In the genomic region with DNA sequence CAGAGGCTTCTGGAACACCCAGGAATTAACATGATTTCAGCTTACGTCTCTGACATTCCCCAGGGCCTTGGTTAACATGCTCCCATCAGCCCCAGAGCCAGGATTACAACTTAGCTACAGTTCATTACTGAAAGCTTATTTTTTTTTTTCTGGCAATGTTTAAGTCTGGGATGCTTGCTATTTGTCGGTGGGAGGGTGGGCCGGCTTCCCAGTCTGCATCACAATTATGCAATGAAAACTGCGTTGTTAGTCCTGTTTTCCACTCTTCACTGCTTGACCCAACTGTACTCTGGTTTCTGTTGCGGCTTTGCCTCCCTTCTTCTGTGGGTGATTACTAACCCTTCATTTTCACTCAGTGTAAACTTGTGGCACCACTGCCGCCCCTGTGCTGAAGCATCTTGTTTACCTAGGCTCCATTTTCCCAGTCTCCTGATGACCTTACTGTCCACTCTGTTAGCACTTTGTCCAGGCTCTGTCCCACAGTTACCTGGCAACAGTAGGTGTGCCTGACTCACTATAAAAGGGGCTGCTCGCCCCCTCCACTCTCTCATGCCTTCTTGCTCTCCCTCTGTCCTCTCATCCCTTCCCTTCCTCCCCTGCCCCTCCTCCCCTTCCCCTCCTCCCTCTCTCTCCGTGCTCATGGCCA, we compare ENCODE assay signal across 12 mouse cellular contexts. TPM values are rescaled to one million over a fixed set of nuclear protein-coding genes. Genes with fewer than 3 reads are reported as not detected.
DNase-seq lines count a peak whose midpoint lies in the region; ATAC-seq and TF ChIP-seq lines count a peak whose summit lies in the region.
"Had no signal": no experiment of that assay in that cellular context is flagged by ENCODE, and none has a peak within 500 bp of the region (broad histone marks: within the 10 kb centered on the region; RNA-seq: fewer than 3 reads in every experiment).

No protein-coding gene starts in this region.

- no peak for DNase-seq in hindbrain, embryonic 10.5 days (ENCODE audit: low spot score)
- DNase-seq in Muller cell, postnatal 12 days (ENCODE audit: inconsistent ontology term) = peak; percentile 92
- DNase-seq in gastrocnemius, postnatal 25 days = peak; percentile 27
- DNase-seq in lung, postnatal 0 days (ENCODE audit: low spot score) = peak; percentile 88
- no peak for DNase-seq in cerebellum, postnatal 36 days
- DNase-seq in cerebellum, adult 9-11 months = no peak
- no peak for DNase-seq in spleen, postnatal 14 days (ENCODE audit: low spot score in 2 of 2)
- DNase-seq: adrenal gland, adult 8-10 months; right cerebral cortex, adult 18-20 months; thymus, postnatal 4 days had no signal

- 0 out of 2 replicates have a peak overlapping the region, but pooled peaks have one; percentile 35 for H3K27ac ChIP-seq in hindbrain, embryonic 10.5 days
- H3K27ac ChIP-seq in hindbrain, embryonic 12.5 days = no peak overlapping the region
- peak overlapping the region; percentile 32; the same call in 1 of the 2 replicates for H3K27ac ChIP-seq in lung, postnatal 0 days (ENCODE audit: low read length)

- 60% methylated on average over 8 of the region's 8 CpGs for WGBS in hindbrain, embryonic 10.5 days
- WGBS in hindbrain, embryonic 12.5 days = 57% methylated on average over 8 of the region's 8 CpGs
- 41% methylated on average over 8 of the region's 8 CpGs for WGBS in lung, postnatal 0 days

- no peak for ATAC-seq in hindbrain, embryonic 12.5 days (ENCODE audit: low FRiP score)
- ATAC-seq in lung, postnatal 0 days = peak; percentile 60
- ATAC-seq: CD4-positive, CD25-positive, alpha-beta regulatory T cell, adult 4 months had no signal

- H3K36me3 ChIP-seq in hindbrain, embryonic 10.5 days = no peaks in the 10 kb centered on the region
- H3K36me3 ChIP-seq in hindbrain, embryonic 12.5 days = no peaks in the 10 kb centered on the region
- no peaks in the 10 kb centered on the region for H3K36me3 ChIP-seq in lung, postnatal 0 days (ENCODE audit: insufficient read depth, low read length)

- no peak overlapping the region for H3K4me3 ChIP-seq in hindbrain, embryonic 10.5 days
- no peak overlapping the region for H3K4me3 ChIP-seq in hindbrain, embryonic 12.5 days
- H3K4me3 ChIP-seq in lung, postnatal 0 days (ENCODE audit: low read depth, low read length) = no peak overlapping the region

- H3K27me3 ChIP-seq in hindbrain, embryonic 10.5 days (ENCODE audit: insufficient read depth, poor library complexity, severe bottlenecking) = no peaks in the 10 kb centered on the region
- no peaks in the 10 kb centered on the region for H3K27me3 ChIP-seq in hindbrain, embryonic 12.5 days
- no peaks in the 10 kb centered on the region for H3K27me3 ChIP-seq in lung, postnatal 0 days (replicated peaks; ENCODE audit: insufficient read depth, low read length)

- no peak overlapping the region for H3K9ac ChIP-seq in hindbrain, embryonic 12.5 days
- H3K9ac ChIP-seq in lung, postnatal 0 days (replicated peaks; ENCODE audit: low read depth) = no peak overlapping the region

- H3K4me2 ChIP-seq in hindbrain, embryonic 12.5 days (replicated peaks) = no peak overlapping the region
- H3K4me2 ChIP-seq in lung, postnatal 0 days (replicated peaks; ENCODE audit: low read depth, low read length) = peak overlapping the region; percentile 25; the same call in 1 of the 2 replicates

- TF ChIP-seq CTCF in lung, postnatal 0 days (IDR thresholded peaks at IDR 0.05) = no peak

- peaks cover 29% of the 10 kb centered on the region; the same call in 1 of the 2 replicates for H3K4me1 ChIP-seq in hindbrain, embryonic 10.5 days (replicated peaks)
- peaks cover 10% of the 10 kb centered on the region; the same call in 1 of the 2 replicates for H3K4me1 ChIP-seq in hindbrain, embryonic 12.5 days
- H3K4me1 ChIP-seq in lung, postnatal 0 days (ENCODE audit: insufficient read depth, low read depth, low read length) = no peaks in the 10 kb centered on the region

- H3K9me3 ChIP-seq in hindbrain, embryonic 10.5 days = no peaks in the 10 kb centered on the region
- no peaks in the 10 kb centered on the region for H3K9me3 ChIP-seq in hindbrain, embryonic 12.5 days (replicated peaks)
- no peaks in the 10 kb centered on the region for H3K9me3 ChIP-seq in lung, postnatal 0 days (ENCODE audit: low read length)

- 0 out of 2 replicates have a peak, but pooled peaks have one; percentile 52 for TF ChIP-seq EP300 in lung, postnatal 0 days (IDR thresholded peaks at IDR 0.05)

RNA-seq across cellular contexts. Expression of gene Selenof, which starts 41.6 kb away (rescaled TPM):
- polyA plus RNA-seq in hindbrain, embryonic 10.5 days (2016; fragmentation: Nextera tagmentation; extraction: Ambion mirVana) = 484 and 487 TPM in 2 replicates
- 452 and 477 TPM in 2 replicates for polyA plus RNA-seq in hindbrain, embryonic 12.5 days (2016; fragmentation: Nextera tagmentation; extraction: Ambion mirVana)
- total RNA-seq in gastrocnemius, postnatal 25 days (2021) = 100 to 1,000 TPM; 106 to 122 TPM
- 837 and 926 TPM in 2 replicates for polyA plus RNA-seq in lung, postnatal 0 days (2015; fragmentation: Nextera tagmentation; extraction: Ambion mirVana)

RNA-seq across cellular contexts. Expression of gene Hs2st1, which starts 41.8 kb away (rescaled TPM):
- 12.6 and 13.3 TPM in 2 replicates for polyA plus RNA-seq in hindbrain, embryonic 10.5 days (2016; fragmentation: Nextera tagmentation; extraction: Ambion mirVana)
- 24.1 and 25.1 TPM in 2 replicates for polyA plus RNA-seq in hindbrain, embryonic 12.5 days (2016; fragmentation: Nextera tagmentation; extraction: Ambion mirVana)
- 10 to 100 TPM in 1 of 2 experiments, 1 to 10 TPM in 1; 9.5 to 11.5 TPM for total RNA-seq in gastrocnemius, postnatal 25 days (2021)
- polyA plus RNA-seq in lung, postnatal 0 days (2015; fragmentation: Nextera tagmentation; extraction: Ambion mirVana) = 25.1 and 29.3 TPM in 2 replicates

Comparison
In these comparisons a context has a peak if more than half of its experiments do, and no peak if none do; other contexts are left out.
1. DNase-seq: peak in Muller cell, postnatal 12 days (single experiment), gastrocnemius, postnatal 25 days (single experiment) and lung, postnatal 0 days (single experiment); none in hindbrain, embryonic 10.5 days (single experiment), cerebellum, postnatal 36 days (0 of 2), cerebellum, adult 9-11 months (single experiment) and spleen, postnatal 14 days (0 of 2).